Mouse (Mus musculus): Measurements from ENCODE around the gene Sema4g. TPM values are rescaled to one million over a fixed set of nuclear protein-coding genes. Genes with fewer than 3 reads are reported as not detected.

Sema4g gene
- polyA plus RNA-seq, 1 experiment: 15.7 TPM

- H3K4me3 ChIP-seq (ENCODE audit: low read depth, low read length): peak overlapping the region; percentile 26
- no peaks in the 10 kb centered on the region for H3K4me1 ChIP-seq (ENCODE audit: control insufficient read depth, insufficient read depth, low read length)
- no peaks in the 10 kb centered on the region for H3K9me3 ChIP-seq (replicated peaks; ENCODE audit: control insufficient read depth, insufficient read depth, low read length, poor library complexity, severe bottlenecking)
- 0 out of 2 replicates have a peak overlapping the region, but pooled peaks have one; percentile 10 for H3K9ac ChIP-seq (ENCODE audit: low read depth, poor library complexity, severe bottlenecking)
- H3K27ac ChIP-seq (ENCODE audit: insufficient read depth, low read length): no peak overlapping the region
- TF ChIP-seq EP300 (IDR thresholded peaks at IDR 0.05; ENCODE audit: insufficient read depth, low read depth, low read length) (no peak), POLR2A (IDR thresholded peaks at IDR 0.05; ENCODE audit: insufficient read depth, low read length) (no peak), CTCF (IDR thresholded peaks at IDR 0.05; ENCODE audit: low read depth, low read length) (no peak)
- no peaks in the 10 kb centered on the region for H3K27me3 ChIP-seq (ENCODE audit: control insufficient read depth, insufficient read depth, low read length, poor library complexity, severe bottlenecking)
- H3K36me3 ChIP-seq (ENCODE audit: control insufficient read depth, insufficient read depth, low read length, poor library complexity, severe bottlenecking): no peaks in the 10 kb centered on the region
Observed at GRCm38 (mm10) chr19:45040214-45040613, 51.3 kb downstream of the Sema4g start.

GRCm38 (mm10) chr19:45044389-45044927, 55.6 kb downstream of the Sema4g start:
- Histone ChIP-seq H3K27me3 (ENCODE audit: control insufficient read depth, insufficient read depth, low read length, poor library complexity, severe bottlenecking) (no peaks in the 10 kb centered on the region), H3K36me3 (ENCODE audit: control insufficient read depth, insufficient read depth, low read length, poor library complexity, severe bottlenecking) (no peaks in the 10 kb centered on the region), H3K4me3 (ENCODE audit: low read depth, low read length) (no peak overlapping the region), H3K9me3 (replicated peaks; ENCODE audit: control insufficient read depth, insufficient read depth, low read length, poor library complexity, severe bottlenecking) (no peaks in the 10 kb centered on the region), H3K4me1 (ENCODE audit: control insufficient read depth, insufficient read depth, low read length) (peaks cover 2% of the 10 kb centered on the region), H3K9ac (ENCODE audit: low read depth, poor library complexity, severe bottlenecking) (no peak overlapping the region), H3K27ac (ENCODE audit: insufficient read depth, low read length) (no peak overlapping the region)
- TF ChIP-seq EP300 (IDR thresholded peaks at IDR 0.05; ENCODE audit: insufficient read depth, low read depth, low read length): no peak
- TF ChIP-seq CTCF (IDR thresholded peaks at IDR 0.05; ENCODE audit: low read depth, low read length): no peak
- TF ChIP-seq POLR2A (IDR thresholded peaks at IDR 0.05; ENCODE audit: insufficient read depth, low read length): no peak

- Histone ChIP-seq H3K4me1 (ENCODE audit: control insufficient read depth, insufficient read depth, low read length) (peaks cover 2% of the 10 kb centered on the region), H3K27me3 (ENCODE audit: control insufficient read depth, insufficient read depth, low read length, poor library complexity, severe bottlenecking) (no peaks in the 10 kb centered on the region), H3K4me3 (ENCODE audit: low read depth, low read length) (no peak overlapping the region), H3K27ac (ENCODE audit: insufficient read depth, low read length) (no peak overlapping the region), H3K9me3 (replicated peaks; ENCODE audit: control insufficient read depth, insufficient read depth, low read length, poor library complexity, severe bottlenecking) (no peaks in the 10 kb centered on the region), H3K36me3 (ENCODE audit: control insufficient read depth, insufficient read depth, low read length, poor library complexity, severe bottlenecking) (no peaks in the 10 kb centered on the region), H3K9ac (ENCODE audit: low read depth, poor library complexity, severe bottlenecking) (no peak overlapping the region)
- TF ChIP-seq EP300 (IDR thresholded peaks at IDR 0.05; ENCODE audit: insufficient read depth, low read depth, low read length): no peak
- TF ChIP-seq CTCF (IDR thresholded peaks at IDR 0.05; ENCODE audit: low read depth, low read length): no peak
- no peak for TF ChIP-seq POLR2A (IDR thresholded peaks at IDR 0.05; ENCODE audit: insufficient read depth, low read length)
Observed at GRCm38 (mm10) chr19:45045236-45045635, 56.3 kb downstream of the Sema4g start.

GRCm38 (mm10) chr19:45045651-45046050, 56.8 kb downstream of the Sema4g start, which contains the start of gene Pdzd7:
Gene Pdzd7 (minus strand): TSS chr19:45045717.
- Histone ChIP-seq H3K27me3 (ENCODE audit: control insufficient read depth, insufficient read depth, low read length, poor library complexity, severe bottlenecking) (no peaks in the 10 kb centered on the region), H3K36me3 (ENCODE audit: control insufficient read depth, insufficient read depth, low read length, poor library complexity, severe bottlenecking) (no peaks in the 10 kb centered on the region), H3K27ac (ENCODE audit: insufficient read depth, low read length) (no peak within 1 kb of the TSS), H3K9me3 (replicated peaks; ENCODE audit: control insufficient read depth, insufficient read depth, low read length, poor library complexity, severe bottlenecking) (no peaks in the 10 kb centered on the region), H3K9ac (ENCODE audit: low read depth, poor library complexity, severe bottlenecking) (no peak within 1 kb of the TSS), H3K4me3 (ENCODE audit: low read depth, low read length) (peak within 1 kb of the TSS; percentile 24), H3K4me1 (ENCODE audit: control insufficient read depth, insufficient read depth, low read length) (peaks cover 2% of the 10 kb centered on the region)
- TF ChIP-seq POLR2A (IDR thresholded peaks at IDR 0.05; ENCODE audit: insufficient read depth, low read length) (no peak), CTCF (IDR thresholded peaks at IDR 0.05; ENCODE audit: low read depth, low read length) (no peak), EP300 (IDR thresholded peaks at IDR 0.05; ENCODE audit: insufficient read depth, low read depth, low read length) (no peak)

- H3K4me1 ChIP-seq (ENCODE audit: control insufficient read depth, insufficient read depth, low read length): peaks cover 2% of the 10 kb centered on the region
- no peaks in the 10 kb centered on the region for H3K9me3 ChIP-seq (replicated peaks; ENCODE audit: control insufficient read depth, insufficient read depth, low read length, poor library complexity, severe bottlenecking)
- H3K4me3 ChIP-seq (ENCODE audit: low read depth, low read length): peak overlapping the region; percentile 24
- TF ChIP-seq EP300 (IDR thresholded peaks at IDR 0.05; ENCODE audit: insufficient read depth, low read depth, low read length): no peak
- no peak for TF ChIP-seq POLR2A (IDR thresholded peaks at IDR 0.05; ENCODE audit: insufficient read depth, low read length)
- TF ChIP-seq CTCF (IDR thresholded peaks at IDR 0.05; ENCODE audit: low read depth, low read length): no peak
- no peak overlapping the region for H3K9ac ChIP-seq (ENCODE audit: low read depth, poor library complexity, severe bottlenecking)
- no peaks in the 10 kb centered on the region for H3K36me3 ChIP-seq (ENCODE audit: control insufficient read depth, insufficient read depth, low read length, poor library complexity, severe bottlenecking)
- no peaks in the 10 kb centered on the region for H3K27me3 ChIP-seq (ENCODE audit: control insufficient read depth, insufficient read depth, low read length, poor library complexity, severe bottlenecking)
- H3K27ac ChIP-seq (ENCODE audit: insufficient read depth, low read length): no peak overlapping the region
Observed at GRCm38 (mm10) chr19:45046523-45047321, 57.8 kb downstream of the Sema4g start.

GRCm38 (mm10) chr19:45047417-45047934, 58.6 kb downstream of the Sema4g start, which contains the start of gene Sfxn3:
Gene Sfxn3 (plus strand): TSS chr19:45047503.
- no peak within 1 kb of the TSS; the same call in 1 of the 2 replicates for H3K9ac ChIP-seq (ENCODE audit: low read depth, poor library complexity, severe bottlenecking)
- no peaks in the 10 kb centered on the region for H3K36me3 ChIP-seq (ENCODE audit: control insufficient read depth, insufficient read depth, low read length, poor library complexity, severe bottlenecking)
- no peaks in the 10 kb centered on the region for H3K27me3 ChIP-seq (ENCODE audit: control insufficient read depth, insufficient read depth, low read length, poor library complexity, severe bottlenecking)
- no peak within 1 kb of the TSS for H3K27ac ChIP-seq (ENCODE audit: insufficient read depth, low read length)
- peaks cover 2% of the 10 kb centered on the region for H3K4me1 ChIP-seq (ENCODE audit: control insufficient read depth, insufficient read depth, low read length)
- TF ChIP-seq EP300 (IDR thresholded peaks at IDR 0.05; ENCODE audit: insufficient read depth, low read depth, low read length) (no peak), CTCF (IDR thresholded peaks at IDR 0.05; ENCODE audit: low read depth, low read length) (peak; percentile 34), POLR2A (IDR thresholded peaks at IDR 0.05; ENCODE audit: insufficient read depth, low read length) (no peak)
- no peaks in the 10 kb centered on the region for H3K9me3 ChIP-seq (replicated peaks; ENCODE audit: control insufficient read depth, insufficient read depth, low read length, poor library complexity, severe bottlenecking)
- peak within 1 kb of the TSS; percentile 61 for H3K4me3 ChIP-seq (ENCODE audit: low read depth, low read length)

Measured in ES-Bruce4 (cell line).